Mouse (Mus musculus): ENCODE measurements around the gene Olfr1441.

Olfr1441 gene

DNA sequence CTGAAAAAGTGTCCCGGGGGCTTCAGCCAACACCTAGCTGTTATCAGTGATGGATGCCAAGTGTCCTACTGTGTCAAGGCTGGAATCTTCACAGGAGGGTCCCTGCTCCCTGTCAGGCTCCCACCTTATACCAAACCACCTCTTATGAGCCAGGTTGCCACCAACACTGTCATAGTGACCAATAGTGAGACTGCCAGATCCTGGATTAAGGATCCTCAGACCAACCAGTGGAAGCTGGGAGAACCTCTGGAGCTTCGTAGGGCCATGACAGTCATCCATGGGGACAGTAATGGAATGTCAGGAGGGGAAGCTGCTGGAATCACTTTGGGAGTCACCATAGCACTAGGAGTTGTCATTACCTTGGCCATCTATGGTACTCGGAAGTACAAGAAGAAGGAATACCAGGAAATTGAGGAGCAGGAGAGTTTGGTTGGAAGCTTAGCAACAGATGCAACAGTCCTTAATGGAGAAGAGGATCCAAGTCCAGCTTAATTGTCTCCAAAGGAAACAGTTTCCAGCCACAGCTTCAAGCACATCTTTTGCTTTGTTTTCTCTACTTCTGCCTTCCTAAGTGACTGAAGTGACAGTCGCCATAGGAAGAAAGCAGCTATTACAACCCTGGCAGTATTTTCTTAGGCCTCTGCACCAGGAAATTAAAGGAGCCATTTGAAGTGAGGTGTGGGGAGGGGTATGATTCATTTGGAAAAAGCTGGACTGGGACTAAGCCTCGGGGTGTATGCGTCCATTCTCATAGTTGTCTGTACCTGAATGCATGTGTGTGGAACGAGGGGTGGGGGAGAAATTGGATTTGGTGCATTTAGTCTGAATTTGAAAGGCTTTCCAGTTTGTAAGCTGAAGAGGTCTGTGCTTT lies 45.9 kb downstream of the Olfr1441 start:
- DNase-seq (ENCODE audit: low spot score in 2 of 2): no peak

DNA sequence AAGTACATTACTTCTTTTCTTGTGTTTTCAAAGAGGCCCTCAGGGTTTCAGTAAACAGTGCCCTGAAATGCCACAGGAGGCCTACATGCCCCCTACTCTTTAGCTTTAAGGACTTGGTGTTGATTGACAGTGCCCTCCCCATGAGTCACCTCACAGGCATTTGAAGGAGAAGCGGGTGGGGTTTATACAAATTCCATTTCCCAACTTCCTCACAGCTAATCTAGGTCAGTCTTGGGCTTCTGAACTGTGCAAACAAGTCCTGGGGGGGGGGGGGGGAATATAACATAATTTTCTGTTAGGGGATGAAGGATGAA lies 46.4 kb downstream of the Olfr1441 start:
- DNase-seq (ENCODE audit: low spot score in 2 of 2): no peak

DNA sequence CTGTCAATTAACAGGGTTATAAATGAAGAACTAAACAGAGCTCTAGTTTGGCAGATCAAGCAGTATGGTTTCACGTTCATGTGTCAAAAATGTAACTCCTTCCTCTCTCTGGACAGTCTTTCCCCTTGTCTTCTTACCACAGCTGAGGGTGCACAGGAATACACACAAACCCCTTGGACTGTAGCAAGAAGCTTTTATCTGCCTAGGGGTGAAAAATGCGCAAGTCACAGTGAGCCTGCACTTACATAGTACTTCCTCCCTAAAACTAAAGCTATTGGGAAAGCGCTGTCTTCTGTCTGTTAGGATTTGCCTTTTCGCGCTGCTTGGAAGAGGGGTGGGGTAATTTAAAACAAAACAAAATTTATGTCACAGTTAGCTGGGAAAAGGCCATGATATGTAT lies 46.9 kb downstream of the Olfr1441 start:
- no peak for DNase-seq (ENCODE audit: low spot score in 2 of 2)

DNA sequence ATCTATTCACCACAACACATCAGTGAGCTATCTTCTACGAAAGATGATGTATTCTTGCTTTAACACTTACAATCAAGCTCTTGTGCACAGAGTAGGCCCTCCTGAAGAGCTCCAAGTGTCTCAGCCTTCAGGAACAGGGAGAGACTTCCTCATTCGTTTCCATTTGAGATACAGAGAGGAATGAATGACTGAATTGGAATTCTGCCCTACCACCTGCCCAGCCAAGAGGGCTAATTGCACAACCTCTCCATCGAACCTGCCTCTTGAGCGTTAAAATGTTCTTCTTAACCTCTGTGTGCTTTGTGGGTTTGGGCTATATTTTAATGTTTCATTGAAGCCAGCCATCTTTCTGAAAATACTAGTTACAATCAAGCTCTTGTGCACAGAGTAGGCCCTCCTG lies 47.4 kb downstream of the Olfr1441 start:
- no peak for DNase-seq (ENCODE audit: low spot score in 2 of 2)

DNA sequence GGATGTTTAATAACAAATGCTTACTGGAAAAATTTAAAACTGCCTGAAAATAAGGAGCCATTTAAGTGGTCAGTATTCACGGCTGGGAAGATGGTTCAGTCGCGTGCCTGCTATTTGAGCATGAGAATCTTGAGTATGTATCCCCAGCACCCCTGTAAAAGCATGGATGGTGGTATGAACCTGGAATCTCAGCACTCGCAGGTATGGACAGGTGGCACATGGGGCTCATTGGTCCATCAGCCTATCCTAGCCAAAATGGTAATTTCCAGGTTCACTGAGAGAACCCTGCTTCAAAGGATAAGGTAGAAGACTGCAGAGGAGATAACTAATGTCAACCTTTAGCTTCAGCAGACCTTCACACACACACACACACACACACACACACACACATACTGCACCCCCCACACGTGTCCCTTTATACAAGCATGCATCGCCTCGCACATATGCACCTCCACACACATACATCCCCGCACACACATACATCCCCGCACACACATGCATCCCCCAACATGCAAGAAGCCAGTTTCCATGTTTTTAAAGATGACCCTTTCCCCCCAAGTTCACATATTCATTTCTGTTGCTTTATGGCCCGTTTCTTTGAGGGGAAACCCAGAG lies 48.4 kb downstream of the Olfr1441 start:
- no peak for DNase-seq (ENCODE audit: low spot score in 2 of 2)

DNA sequence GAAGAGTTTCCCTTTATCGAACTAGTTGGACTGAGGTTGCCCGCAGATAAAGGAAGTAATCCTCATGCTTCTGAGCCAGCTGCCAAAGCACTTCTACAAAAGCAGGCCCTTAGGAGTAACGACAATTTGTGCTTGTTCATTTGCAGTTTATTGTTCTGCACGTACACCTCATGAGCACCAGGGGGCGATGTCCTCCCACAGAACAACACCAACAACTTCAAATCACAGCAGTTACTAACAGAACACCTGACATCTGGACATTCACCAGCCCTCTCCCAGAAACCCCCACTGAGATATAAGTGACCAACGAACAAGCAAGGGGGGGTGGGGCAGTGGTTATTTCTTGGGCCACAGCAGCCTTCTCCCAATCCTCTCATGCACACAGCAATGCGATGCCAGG lies 49.0 kb downstream of the Olfr1441 start:
- peak; percentile 64 to 79 for DNase-seq (ENCODE audit: low spot score in 2 of 2)

DNA sequence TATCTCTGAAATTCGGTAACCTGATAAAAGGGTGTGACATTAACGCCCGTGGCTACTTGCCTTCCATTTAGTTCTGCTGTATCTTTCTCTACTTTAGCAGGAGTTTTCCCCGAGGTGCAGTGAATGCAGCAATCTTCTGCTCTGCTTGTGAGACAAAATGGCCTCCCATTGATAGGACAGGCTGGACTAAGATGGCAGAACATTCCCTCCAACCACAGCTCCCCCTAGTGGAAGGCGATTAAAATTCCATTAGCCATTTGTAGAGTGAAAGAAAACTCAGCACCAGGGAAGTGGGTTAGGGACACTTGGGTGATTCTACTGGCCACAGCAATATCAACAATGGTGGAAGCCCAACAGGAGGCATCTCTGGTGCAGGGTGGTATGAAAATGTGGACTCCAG lies 50.2 kb downstream of the Olfr1441 start:
- peak; percentile 4 to 21 for DNase-seq (ENCODE audit: low spot score in 2 of 2)

DNA sequence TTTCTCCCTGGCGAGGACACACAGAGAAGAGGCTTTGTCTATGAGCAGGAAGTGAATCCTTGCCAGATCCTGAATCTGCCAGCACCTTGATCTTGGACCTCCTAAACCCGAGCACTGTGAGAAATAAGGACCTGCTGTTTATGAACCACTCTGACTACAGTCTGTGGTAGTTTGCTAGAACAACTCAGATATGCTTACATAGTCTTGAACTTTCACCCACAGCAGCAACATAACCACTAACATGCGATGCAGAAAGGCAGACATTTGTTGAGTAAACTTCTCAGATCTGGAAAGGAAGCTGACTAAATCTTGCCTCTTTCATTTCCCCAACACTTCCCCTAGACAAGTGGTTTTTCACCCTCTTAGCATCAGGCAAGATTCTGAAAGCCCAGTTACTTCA lies 54.6 kb downstream of the Olfr1441 start:
- no peak for DNase-seq (ENCODE audit: low spot score in 2 of 2)

DNA sequence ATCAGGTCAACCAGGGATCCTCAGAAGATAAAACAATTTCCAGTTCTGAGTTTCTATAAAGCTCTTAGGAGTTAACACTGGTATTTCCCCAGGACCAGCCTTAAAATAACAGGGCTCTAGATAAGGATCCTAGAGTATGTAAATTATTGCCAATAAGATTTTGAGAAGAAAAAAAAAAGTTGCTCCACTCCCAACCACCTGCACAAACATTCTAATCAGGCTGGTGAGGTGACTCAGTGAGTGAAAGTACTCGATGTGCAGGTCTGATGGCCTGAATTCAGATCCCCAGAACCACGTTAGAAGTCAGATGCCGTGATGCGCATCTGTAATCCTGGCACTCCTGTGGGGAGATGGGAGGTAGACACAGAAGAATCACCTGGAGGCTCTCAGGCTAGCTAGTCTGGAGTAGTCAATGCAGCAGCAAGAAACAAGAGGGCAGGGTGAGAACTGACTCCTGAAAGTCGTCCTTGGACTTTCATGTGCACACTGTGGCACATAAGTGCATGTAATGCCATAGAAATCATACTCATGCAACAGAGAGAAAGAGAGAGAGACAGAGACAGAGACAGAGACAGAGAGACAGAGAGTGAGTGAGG lies 55.2 kb downstream of the Olfr1441 start:
- DNase-seq (ENCODE audit: low spot score in 2 of 2): no peak

Measured in right cerebral cortex, adult 2 months (tissue).